Mouse (Mus musculus): ENCODE data around the gene Gm10190.
A peak's percentile ranks its signal among the peaks of the same experiment; 100 is the strongest.
"Not testable (repeated sequence)": the region's sequence is repeated elsewhere in the genome, so short reads cannot be mapped to it uniquely, and the experiment has no call there.

The Gm10190 gene

GRCm38 (mm10) chr17:80372989-80373725 lies at the start of gene Gm10190:
Gene Gm10190, minus strand, starts transcription at chr17:80373541.
- DNase-seq (ENCODE audit: low read depth, low spot score) = peak; percentile 97

GRCm38 (mm10) chr17:80420998-80421397 lies 47.7 kb upstream of the Gm10190 start:
- no peak for DNase-seq (ENCODE audit: low read depth, low spot score)

GRCm38 (mm10) chr17:80418572-80419210 lies 45.4 kb upstream of the Gm10190 start:
- no peak for DNase-seq (ENCODE audit: low read depth, low spot score)

- DNase-seq (ENCODE audit: low read depth, low spot score) = no peak
These were observed 37.8 kb upstream of the Gm10190 start for GRCm38 (mm10) chr17:80411182-80411581.

GRCm38 (mm10) chr17:80398243-80398642 lies 24.9 kb upstream of the Gm10190 start:
- no peak for DNase-seq (ENCODE audit: low read depth, low spot score)

GRCm38 (mm10) chr17:80391423-80392403 lies 18.4 kb upstream of the Gm10190 start:
- peak; percentile 57 for DNase-seq (ENCODE audit: low read depth, low spot score)

- no peak for DNase-seq (ENCODE audit: low read depth, low spot score)
These were observed 16.7 kb upstream of the Gm10190 start for GRCm38 (mm10) chr17:80390024-80390423.

- DNase-seq (ENCODE audit: low read depth, low spot score) = no peak
These were observed 12.3 kb upstream of the Gm10190 start for GRCm38 (mm10) chr17:80385671-80386070.

- DNase-seq (ENCODE audit: low read depth, low spot score) = not testable (repeated sequence)
These were observed 5.0 kb upstream of the Gm10190 start for GRCm38 (mm10) chr17:80378386-80378785.

- no peak for DNase-seq (ENCODE audit: low read depth, low spot score)
These were observed 370 bp upstream of the Gm10190 start for GRCm38 (mm10) chr17:80373726-80374096.

GRCm38 (mm10) chr17:80368606-80369005 lies 4.7 kb downstream of the Gm10190 start:
- DNase-seq (ENCODE audit: low read depth, low spot score) = no peak

GRCm38 (mm10) chr17:80367276-80367675 lies 6.1 kb downstream of the Gm10190 start:
- DNase-seq (ENCODE audit: low read depth, low spot score) = no peak

GRCm38 (mm10) chr17:80360245-80360644 lies 13.1 kb downstream of the Gm10190 start:
- no peak for DNase-seq (ENCODE audit: low read depth, low spot score)

GRCm38 (mm10) chr17:80347234-80347633 lies 26.1 kb downstream of the Gm10190 start:
- peak; percentile 53 for DNase-seq (ENCODE audit: low read depth, low spot score)

- no peak for DNase-seq (ENCODE audit: low read depth, low spot score)
These were observed 26.7 kb downstream of the Gm10190 start for GRCm38 (mm10) chr17:80346591-80347125.

GRCm38 (mm10) chr17:80345277-80345676 lies 28.1 kb downstream of the Gm10190 start:
- peak; percentile 19 for DNase-seq (ENCODE audit: low read depth, low spot score)

GRCm38 (mm10) chr17:80332386-80332785 lies 41.0 kb downstream of the Gm10190 start:
- peak; percentile 51 for DNase-seq (ENCODE audit: low read depth, low spot score)

GRCm38 (mm10) chr17:80326431-80326830 lies 46.9 kb downstream of the Gm10190 start:
- DNase-seq (ENCODE audit: low read depth, low spot score) = no peak

- no peak for DNase-seq (ENCODE audit: low read depth, low spot score)
These were observed 47.9 kb downstream of the Gm10190 start for GRCm38 (mm10) chr17:80325456-80325855.

- no peak for DNase-seq (ENCODE audit: low read depth, low spot score)
These were observed 48.8 kb downstream of the Gm10190 start for GRCm38 (mm10) chr17:80324521-80324920.

GRCm38 (mm10) chr17:80323658-80324057 lies 49.7 kb downstream of the Gm10190 start:
- DNase-seq (ENCODE audit: low read depth, low spot score) = no peak
